Mouse (Mus musculus) adipocyte (in vitro differentiated cells): ENCODE results near the gene Gm20517.

Experiments
- DNase-seq: peaks from one replicate; pipeline ENCODE4 v3.0.0-alpha.2; 2016; ENCODE audit warnings: low spot score

The Gm20517 gene

DNA sequence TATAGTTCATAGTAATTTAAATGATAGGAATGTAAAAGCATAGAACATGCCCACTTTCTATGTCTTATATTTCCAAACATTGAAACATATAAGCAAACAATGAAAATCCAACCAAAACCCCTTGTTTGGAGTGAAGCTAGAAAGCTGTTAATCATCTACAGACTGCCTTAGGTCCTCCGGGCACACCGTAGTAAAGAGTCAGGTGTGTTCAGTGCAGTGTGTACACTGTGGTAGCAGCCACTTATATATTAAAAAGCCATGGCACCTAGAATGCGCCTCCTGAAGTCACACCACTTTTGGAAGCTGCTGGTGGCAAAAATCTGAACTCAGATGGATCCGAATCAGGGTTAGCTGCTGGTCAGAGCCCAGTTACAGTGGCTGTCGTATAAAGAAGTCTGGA lies 66.8 kb downstream of the Gm20517 start:
- DNase-seq = no peak

DNA sequence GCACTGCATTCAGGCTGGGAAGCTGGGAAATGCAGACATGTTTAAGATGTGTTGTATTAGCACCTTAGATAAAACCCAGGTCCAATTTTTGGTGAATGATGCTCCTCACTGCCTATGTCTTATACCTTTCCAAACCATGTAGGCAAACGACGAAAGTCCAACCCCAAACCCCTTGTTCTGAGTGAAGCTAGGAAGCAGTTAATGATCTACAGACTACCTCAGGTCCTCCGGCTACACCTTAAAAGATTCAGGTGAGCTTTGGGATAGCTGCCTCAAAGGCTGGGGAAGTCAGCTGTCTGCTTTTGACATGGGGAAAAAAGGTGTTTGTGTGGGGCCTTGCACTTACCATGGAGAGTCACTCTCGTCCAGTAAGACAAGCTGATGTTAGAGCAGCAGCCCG lies 67.3 kb downstream of the Gm20517 start:
- no peak for DNase-seq

DNA sequence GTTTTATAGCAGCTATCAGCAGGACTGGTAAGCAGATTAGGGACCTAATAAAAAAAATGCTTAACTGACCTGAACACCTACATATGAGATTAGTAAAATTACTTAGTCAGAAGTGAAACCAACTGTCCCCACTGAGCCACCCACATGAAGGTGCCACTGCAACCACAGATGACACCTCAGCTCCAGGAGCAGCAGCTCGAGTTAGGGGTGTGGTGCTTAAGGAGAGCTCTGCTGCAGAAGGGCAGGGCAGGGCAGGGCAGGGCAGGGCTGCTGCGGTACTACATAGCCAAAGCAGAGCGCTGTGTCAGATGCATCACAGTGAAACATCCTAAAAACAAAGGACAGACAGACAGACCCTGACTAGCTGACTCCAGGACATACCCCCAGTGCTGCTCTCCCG lies 71.4 kb downstream of the Gm20517 start:
- no peak for DNase-seq

DNA sequence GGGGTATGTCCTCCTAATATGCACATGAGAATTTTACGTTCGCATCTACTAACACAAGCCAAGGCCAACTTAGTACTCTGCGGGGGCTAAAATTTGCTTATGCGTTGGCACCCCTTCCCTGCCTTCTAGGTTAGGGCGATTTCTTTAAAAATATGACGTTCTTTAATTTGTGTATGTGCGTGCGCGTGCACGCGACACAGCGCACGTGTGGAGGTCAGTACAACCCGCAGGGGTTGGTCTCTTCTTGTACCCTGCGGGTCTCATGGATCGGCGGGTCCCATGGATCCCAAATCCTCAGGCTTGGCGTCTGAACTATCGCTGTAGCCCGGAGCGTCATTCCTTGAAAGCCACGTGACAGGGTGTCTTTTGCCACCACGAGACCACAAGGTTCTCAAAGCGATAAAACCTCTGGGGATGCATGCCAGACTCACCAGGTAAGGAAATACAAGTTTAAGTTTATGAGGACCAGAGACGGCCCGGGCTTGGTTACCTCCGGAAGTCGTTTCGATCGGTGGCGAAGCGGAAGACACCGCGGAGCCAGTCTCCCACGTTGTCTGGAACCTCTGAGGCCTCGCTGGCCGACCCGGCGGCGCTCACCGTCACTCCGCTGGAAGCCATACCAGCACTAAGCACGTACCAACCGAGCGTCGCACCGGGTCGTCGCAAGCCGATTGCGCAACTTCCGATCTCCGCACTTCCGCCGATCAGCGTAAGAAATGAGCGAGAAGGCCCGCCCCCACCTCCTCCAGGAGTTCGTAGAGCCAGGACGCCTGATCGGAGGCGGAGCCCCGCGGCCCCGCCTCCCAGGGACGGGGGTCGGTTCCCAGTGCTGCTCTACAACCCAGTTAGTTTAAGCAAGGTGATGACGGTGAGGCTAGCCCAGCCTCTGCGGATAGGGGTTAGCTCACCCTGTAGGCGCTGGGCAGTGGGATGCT lies 76.3 kb downstream of the Gm20517 start:
- DNase-seq = peak; percentile 97

DNA sequence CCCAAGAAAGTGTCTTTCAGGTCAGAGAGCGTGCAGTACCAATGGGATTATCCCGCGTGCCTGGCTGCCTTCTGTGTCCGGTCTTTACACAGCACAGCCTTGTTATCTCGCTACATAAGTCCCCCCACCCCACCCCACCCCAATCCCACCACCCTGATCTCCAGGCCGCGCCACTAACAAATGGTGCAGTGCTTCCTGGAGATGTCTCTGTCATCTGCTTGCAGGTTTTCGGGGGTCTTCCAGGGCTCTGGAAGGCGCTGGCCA lies 76.9 kb downstream of the Gm20517 start, which contains the start of gene Tomm6:
Gene Tomm6, minus strand, starts transcription at position 43 of the 264 bp plus-strand sequence.
- no peak for DNase-seq

DNA sequence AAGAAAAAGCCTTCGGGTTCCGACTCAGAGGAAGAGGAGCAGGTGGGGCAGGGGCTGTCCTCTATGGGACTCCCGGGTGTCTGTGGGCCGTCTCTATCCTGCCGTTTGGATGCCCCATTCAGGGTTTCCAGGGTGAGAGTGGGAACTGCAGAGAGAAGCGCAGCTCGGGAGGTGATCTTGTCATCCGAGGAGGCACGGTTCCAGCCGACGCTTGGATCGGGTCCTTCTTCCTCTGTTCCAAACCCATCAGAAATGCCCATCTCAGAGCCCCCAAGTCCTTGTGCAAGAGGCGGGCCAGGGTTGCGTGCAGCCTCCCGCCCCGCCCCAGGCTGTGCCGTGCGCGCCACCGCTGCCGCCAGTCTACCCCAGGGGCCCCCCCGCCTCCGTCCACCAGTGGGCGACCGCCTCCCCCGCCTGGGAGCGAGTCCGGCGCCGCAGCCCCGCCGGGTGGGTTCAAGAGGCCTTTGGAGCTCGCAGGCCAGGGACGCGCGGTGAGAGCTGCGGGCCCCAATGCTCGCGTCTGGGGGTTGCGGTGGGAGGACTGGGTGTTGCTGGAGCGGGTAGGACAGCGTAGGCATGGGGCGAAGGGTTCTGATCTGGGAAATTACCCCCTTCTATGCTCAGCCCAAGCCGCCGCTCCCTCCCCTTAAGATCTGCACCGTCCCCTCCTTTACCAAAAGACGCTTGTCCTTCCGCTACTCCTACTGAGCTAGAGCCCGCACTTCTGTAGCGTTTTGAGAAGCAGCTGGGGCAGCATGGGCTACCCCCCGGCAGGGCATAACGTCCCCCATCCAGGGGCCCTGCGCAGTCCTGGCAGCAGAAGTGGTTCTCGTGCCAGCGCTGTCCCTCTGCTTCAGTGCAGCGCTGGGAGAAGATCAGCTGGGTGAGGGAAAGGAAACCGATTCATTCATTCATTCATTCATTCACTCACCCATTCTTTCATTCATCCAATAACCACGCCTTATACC lies 77.5 kb downstream of the Gm20517 start, which contains the start of gene Frs3:
Gene Frs3, plus strand, starts transcription at position 423 of the 968 bp plus-strand sequence.
- peak; percentile 50 for DNase-seq

DNA sequence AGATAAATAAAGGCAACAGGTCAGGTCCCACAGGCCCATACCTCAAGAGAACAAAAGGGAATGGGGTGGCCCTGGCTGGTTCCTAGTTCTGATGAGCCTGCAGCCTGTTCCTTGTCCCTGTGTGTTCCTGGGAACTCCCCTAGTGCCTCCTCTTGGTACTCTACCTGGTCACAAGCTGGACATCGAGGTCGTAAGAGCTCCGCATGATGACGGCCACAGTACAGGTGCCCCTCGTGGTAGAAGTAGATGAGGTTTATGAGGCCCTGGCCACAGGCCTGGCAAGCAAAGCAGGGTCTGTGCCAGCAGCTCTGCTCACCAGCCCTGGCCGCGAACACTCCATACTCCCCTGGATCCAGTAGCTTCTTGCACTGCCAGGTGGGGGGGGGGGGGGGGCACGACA lies 78.5 kb downstream of the Gm20517 start:
- no peak for DNase-seq

DNA sequence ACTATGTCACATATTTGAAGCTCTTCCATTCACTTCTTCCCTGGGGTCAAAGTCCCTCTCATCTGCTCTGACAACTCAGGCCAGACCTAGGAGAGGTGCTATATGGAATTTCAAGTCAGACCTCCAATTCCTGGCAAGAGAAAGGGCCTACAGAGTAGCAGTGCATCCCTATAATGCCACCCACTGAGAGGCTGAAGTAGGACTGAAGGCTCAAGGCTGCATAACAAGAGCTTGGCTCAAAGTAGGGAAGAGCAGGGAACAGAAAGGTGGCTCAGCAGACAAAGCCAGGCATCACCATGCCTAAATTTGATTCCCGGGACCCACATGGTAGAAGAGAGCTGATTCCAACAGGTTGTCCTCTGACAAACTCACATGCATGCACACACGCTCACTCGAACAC lies 80.3 kb downstream of the Gm20517 start:
- DNase-seq = no peak

DNA sequence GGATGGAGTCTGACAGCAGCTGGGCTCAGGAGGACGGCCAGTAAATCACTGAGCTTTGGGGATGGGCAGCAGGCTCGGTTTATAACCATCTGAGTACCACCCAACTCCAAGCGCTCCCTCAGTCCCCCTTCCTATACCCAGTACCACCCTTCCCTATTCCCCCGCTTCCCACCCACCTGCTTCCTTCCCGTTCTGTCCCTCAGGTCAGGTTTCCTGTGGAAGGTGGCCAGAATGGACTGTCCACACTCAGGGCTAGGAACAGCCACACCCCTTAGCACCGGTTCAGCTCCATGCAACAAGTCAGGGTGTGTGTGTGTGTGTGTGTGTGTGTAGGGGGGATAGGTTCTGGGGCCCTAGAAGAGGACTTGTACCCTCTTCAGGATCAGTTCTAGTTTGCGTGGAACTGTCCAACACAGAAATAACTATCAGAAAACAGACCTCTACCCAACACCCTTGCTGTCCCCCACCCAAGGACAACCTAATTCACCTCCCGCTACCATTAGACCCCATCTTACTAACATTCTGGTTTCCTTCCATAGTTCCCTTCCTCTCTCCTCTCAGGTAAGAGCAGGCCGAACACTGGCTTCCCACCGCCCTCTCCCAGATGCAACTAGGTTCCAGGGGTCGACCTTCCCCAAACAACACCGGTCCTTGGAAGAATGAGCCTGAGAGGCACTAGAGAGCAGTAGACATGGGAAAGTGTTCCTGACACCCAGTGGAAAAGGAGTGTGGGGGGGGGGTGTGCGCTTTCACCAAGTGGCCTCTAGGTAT lies 82.5 kb downstream of the Gm20517 start:
- no peak for DNase-seq

DNA sequence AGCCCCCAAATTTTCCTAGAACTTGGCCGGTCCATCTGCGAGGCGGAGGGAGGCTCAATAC lies 82.9 kb downstream of the Gm20517 start, which contains the start of gene Gm21981:
Gene Gm21981, minus strand, starts transcription at position 14 of the 61 bp plus-strand sequence.
- no peak for DNase-seq

DNA sequence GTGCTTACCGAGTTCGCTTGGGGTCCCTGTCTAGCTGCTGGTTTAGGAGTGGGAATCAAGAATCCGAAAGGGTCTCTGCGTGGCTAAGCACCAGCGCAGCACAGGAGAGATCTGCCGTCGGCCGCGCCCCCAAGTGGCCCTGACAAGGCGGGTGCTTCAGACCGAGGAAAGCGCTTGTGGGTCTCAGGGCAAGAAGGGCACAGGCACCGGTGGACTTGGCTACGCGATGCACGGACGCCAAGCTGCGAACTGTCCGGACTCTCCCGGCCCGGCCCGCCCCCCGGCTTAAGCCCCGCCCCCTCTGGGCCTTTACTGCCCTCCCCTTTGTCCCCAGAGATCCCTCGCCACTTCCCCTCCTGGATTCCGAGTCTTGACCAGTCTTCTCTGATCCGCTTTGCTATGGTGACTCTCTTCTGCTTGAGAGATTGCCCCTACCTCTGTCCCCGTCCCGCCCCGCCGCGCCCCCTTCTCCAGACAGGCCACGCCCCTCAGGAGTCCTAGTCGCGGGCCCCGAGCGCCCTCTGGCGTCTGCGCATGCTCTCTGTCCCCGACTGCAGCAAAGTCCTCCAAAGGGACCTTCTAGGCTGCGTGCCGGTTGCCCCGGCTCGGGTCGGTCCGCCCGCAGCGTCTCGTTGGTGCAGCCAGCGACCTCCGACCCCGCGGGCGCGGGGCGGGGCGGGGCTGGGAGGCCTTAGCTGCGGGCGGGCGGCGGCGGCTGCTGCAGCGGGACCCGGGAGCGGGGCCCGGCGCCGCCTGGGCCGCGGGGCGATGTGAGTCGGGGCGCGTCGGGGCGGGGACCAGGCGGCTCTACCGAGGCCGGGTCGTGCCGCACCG lies 83.3 kb downstream of the Gm20517 start, which contains the start of gene Prickle4:
Gene Prickle4, minus strand, starts transcription at position 234 of the 834 bp plus-strand sequence.
- peak; percentile 97 for DNase-seq

DNA sequence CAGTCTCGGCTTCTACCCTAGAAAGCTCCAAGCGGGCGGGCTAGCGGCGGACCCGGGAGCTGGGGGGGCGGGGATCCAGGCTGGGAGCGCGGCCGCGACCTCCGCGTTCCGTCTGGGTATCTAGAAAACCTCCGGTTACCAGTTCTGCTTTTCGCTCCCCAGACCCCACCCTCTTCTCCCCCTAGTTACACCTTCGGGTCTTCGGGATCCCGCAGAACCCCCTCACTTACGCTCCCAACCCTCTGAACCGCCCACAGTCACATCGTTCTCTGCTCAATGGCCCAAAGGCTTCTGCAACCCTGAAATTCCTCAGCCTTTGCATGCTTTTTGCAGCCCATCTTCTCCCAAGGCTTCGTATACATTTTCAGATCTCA lies 83.9 kb downstream of the Gm20517 start:
- DNase-seq = no peak

DNA sequence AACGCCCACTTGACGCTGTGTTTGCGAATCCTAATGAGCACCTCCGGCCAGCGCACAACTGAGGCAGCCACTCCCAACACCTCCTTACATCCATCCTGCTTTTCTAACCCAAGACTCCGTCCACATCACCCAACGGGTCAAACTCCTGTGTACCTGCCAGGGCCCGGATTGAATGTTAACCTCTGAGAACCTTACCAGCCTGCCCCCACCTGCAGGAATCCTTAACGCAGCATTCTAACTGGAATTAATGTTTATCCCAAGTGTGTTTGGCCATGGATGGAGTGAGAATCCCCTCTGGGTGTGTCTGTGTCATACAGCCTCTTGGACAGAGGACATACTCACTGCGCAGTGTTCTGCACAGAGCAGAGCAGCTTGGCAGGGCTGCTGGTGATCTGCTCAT lies 86.8 kb downstream of the Gm20517 start:
- DNase-seq = no peak

DNA sequence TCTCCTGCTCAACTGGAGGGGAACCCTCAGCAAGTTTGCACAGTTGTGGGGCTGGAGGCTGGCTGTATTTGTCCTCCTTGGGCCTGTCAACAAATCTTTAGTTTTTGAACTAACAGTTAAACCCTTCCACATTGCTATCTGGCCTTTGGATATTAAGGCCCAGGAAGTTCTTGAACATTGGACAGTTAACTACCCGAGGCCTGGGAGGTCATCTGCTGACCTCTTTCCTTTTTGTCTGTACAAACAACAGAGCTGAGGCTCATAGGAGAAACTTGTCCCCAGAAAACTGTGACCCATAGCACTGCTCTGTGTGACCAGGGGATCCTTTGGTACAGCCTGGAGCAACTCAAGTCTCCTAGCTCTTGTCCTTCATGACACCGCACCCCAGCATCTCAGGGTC lies 87.7 kb downstream of the Gm20517 start:
- no peak for DNase-seq

DNA sequence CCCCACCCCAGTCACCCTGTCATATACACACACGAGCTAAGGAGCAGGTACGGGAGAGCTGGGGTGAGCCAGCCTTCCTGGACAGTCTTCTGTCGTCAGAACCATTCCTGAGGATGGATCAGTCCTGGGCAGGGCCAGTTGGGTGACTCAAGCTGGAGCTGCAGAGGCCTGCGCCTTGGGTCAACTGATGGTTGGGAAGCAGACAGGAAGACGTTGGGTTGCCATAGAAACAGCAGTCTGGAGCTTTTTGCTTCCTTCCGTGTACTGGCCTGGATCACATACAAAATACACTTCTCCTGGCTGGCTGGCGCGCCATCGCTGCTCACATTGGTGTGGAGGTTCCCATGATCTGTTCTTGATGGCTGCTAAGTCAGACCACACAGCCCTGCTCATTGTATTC lies 90.4 kb downstream of the Gm20517 start:
- no peak for DNase-seq

DNA sequence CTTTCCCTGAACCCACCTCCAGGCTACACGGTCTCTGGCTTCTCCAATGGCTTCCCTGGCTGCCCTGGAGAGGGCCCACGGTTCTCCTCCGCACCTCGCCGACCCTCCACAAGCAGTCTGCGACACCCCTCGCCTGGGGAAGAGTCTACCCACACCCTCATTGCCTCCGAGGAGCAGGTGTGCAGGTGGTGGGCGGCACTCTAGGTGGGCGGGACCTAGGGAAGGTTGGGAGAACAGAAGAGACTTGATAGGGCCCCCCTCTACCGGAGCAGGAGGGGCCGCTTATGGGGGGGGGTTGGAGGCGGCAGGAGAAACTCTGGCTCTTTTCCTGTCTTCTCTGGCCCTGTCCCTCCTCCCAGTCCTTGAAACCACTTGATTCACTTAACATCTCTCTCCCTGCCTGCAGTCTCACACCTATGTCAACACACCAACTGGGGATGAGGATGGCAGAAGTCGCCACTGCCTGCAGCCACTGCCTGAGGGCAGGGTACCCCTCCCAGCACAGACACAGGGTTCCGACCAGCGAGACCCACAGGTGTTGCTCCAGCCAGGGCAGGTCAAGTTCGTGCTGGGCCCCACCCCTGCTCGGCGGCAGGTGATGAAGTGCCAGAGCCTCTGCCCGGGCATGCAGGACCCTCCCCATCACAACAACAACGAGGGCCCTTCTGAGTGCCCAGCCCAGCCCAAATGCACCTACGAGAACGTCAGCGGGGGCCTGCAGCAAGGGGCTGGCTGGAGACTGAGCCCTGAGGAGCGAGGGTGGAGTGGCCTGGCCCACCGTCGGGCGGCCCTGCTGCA lies 91.4 kb downstream of the Gm20517 start:
- no peak for DNase-seq

DNA sequence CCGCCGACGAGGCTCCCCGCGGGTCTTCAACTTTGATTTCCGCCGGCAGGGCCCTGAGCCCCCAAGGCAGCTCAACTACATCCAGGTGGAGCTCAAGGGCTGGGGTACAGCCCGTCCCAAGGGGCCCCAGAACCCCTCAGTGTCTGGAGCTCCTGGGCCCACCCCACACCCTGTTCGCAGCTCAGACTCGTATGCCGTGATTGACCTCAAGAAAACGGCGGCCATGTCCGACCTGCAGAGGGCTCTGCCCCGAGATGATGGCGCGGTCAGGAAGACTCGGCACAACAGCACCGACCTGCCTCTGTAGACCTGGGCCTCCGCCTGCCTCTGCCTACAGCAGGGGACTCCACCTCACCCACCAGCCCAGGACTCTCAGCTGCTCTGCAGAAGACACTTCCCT lies 92.2 kb downstream of the Gm20517 start:
- DNase-seq = no peak

DNA sequence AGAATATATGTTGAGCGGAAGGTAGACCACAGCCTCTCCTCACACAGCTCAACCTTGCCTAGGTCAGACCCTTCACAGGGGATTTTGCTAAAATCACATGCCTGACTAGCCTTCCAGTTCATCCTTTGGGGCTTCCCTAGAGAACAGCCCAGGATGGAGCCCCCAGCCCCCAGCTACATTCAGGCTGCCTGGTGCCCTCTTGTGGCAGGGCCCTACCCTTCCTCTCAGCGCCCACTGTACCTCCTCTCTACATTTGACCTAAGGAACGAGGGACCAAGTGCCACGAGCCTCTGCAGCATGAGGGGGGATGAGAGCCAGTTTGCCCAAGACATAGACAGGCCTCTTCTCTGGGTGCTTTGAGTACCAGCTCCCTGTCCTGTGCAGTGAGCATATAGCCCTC lies 93.3 kb downstream of the Gm20517 start:
- no peak for DNase-seq

DNA sequence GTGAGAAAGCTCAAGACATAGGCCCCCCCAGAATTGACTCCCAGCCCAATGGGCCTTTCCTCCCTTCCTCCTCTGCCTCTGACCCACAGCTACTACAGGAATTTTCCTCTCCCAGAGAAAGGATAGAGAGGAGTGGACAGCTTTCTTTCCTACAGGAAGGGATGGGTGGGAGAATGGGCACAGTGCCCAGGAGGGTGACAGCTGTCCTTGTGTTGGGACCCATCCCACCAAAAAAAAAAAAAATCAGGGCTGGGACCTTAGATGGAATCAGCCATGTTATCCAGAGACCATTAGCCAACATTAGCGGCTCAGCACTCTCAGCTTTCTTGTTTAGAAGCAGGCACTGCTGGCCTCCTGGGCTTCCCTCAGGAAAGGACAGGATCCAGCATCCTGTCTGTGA lies 94.8 kb downstream of the Gm20517 start:
- no peak for DNase-seq

DNA sequence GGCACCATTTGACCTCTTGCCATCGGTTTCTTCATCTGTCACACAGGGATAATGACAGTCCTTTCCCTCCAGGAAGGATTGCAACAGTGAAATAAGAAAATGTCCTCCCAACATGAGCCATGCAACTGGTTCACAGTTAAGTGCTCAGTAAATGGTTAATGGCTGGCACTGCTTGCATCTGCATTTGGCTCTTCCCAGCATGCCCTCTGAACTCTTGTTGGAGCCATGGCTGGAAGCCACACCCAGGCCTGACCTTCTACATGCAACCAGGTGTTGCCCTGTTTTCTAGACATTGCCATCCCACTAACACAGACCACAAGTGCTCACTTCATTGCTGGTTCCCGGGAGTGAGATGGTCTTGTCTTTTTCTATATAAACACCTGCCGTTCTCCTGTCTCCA lies 96.6 kb downstream of the Gm20517 start:
- DNase-seq = peak; percentile 33

DNA sequence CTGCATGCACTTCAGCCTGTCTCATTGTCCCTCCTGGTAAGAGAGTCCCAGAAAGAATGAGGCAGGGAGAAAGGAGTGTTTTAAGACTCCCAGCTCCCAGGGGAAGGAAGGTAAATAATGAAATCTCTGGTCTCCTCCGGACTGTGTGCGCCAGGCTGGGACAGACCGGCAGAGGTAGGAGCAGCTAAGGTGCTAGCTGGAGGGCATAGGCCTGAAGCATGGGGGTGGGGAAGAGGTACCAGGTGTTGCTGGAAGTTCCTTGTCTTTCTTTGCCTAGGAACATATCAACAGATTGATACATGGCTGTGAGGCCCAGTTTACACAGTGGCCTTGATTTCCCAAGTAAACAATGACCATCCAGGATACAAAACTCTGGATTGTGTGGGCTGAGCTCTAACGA lies 97.6 kb downstream of the Gm20517 start:
- DNase-seq = no peak
